Mouse (Mus musculus) lung, postnatal 4 days (tissue): Measurements from ENCODE around the gene Mrpl33.
"Not testable (repeated sequence)": the region's sequence is repeated elsewhere in the genome, so short reads cannot be mapped to it uniquely, and the experiment has no call there.

Experiments
- DNase-seq, 2 experiments: peaks; one replicate each; pipeline ENCODE4 v3.0.0; 2021

Mrpl33 gene

DNA sequence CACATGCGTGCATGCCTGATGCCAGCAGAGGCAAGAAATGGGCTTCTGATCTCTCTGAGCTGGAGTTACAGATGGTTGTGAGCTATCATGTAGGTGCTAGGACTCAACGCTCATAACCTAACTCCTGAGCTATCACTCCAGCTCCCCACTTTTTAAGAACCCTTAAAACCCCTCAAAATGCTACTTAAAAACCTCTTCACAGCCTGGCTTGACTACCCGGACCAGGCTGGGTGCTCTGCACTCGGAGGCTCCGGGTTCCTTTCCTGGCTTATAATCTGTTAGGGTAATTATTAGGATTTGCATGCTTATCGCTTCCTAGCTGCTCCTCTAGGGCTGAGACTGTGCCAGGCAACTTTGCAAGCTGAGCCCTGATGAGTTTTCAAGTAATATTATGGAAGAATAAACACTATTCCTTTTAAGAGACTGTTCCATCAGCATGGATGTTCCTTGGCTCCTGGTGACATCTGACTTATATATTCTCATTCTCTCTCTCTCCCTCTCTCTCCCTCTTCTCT lies 752 bp downstream of the Mrpl33 start:
- DNase-seq, result no peak

DNA sequence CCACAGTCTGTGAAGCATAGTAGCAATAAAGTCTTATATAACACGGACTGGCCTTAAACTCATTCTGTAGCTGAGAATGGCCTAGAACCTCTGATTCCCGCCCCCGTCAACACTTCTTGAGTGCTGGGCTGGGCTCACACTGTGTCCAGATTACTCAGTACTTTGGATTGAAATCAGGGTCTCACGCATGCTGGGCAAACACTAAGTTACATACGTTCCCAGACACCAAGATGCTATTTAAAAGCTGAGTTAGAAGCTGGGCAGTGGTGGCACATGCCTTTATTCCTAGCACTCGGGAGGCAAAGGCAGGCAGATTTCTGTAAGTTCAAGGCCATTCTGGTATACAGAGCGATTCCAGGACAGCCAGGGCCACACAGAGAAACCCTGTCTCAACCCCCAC lies 1.4 kb downstream of the Mrpl33 start:
- no peak for DNase-seq

DNA sequence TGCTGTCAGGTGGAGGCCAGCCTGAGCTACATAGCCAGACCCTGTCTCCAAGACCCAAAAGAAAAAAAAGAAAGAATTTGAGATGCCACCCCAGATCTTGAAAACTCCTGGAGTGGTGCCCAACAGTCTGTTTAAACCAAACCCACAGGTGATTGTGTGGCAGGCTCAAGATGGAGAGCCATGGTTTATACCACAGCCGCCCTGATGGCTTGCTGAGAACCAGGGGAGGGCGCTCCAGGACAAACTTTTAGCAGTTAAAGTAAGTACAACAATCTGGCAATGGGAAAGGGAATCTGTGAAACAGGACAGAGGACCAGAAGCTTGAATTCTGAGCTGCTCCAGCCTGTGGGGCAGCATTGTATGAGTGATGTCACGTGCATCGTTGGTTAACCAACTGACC lies 1.8 kb downstream of the Mrpl33 start:
- DNase-seq, result peak; percentile 42 to 55

GRCm38 (mm10) chr5:31599161-31599560 lies 2.4 kb downstream of the Mrpl33 start:
- DNase-seq, result no peak

DNA sequence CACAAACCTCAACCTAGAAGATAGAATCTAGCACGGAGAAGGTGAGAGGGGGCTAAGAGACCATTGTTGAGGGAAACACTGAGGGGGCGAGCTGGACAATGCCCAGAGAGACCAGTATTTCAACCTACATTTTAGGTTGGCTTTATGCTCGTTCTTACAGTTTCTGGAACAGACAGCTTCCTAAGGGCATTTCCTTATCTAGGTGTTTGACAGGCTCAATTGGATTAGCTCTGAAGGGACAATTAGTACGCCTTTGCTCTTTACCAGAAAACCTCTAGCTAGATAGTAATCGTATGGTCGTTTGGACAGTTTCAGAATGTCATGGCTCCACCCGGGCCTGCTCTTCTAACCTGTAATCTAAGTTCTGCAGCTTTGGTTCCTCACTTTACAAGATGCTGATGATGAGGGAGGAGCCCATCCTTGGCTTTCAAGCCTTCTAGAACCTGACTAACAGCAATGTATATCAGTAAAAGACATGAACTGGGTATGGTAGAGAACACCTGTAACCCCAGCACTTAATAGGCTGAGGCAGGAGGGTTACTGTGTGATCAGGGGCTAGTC lies 4.5 kb downstream of the Mrpl33 start:
- DNase-seq, result no peak

GRCm38 (mm10) chr5:31602377-31602776 lies 5.6 kb downstream of the Mrpl33 start:
- peak; percentile 84 to 91 for DNase-seq

- no peak for DNase-seq
Observed at GRCm38 (mm10) chr5:31603766-31604165, 7.0 kb downstream of the Mrpl33 start.

- DNase-seq, result no peak
Observed at GRCm38 (mm10) chr5:31606151-31606550, 9.4 kb downstream of the Mrpl33 start.

GRCm38 (mm10) chr5:31610376-31611086 lies 13.8 kb downstream of the Mrpl33 start:
- DNase-seq, result no peak

DNA sequence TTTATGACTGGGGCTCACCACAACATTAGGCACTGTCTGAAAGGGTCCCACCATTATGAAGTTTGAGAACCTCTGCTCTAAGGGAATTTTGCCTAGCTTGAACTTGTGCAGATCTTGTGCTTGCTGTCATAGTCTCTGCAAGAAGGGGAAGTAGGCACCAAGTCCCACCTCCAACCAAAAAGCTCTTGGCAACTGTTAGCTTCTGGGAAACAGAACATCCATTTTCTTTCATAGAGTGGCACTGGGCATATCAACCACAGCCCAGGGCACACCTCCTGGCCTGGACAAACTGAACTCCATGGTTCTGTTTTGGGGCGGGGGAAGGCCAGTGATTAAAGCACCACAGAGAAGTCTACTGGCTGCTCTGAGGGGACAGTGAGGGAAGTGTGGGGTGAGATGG lies 14.5 kb downstream of the Mrpl33 start:
- DNase-seq, result no peak

- DNase-seq, result peak; percentile 88 to 91
Observed at GRCm38 (mm10) chr5:31613852-31614286, 17.1 kb downstream of the Mrpl33 start.

DNA sequence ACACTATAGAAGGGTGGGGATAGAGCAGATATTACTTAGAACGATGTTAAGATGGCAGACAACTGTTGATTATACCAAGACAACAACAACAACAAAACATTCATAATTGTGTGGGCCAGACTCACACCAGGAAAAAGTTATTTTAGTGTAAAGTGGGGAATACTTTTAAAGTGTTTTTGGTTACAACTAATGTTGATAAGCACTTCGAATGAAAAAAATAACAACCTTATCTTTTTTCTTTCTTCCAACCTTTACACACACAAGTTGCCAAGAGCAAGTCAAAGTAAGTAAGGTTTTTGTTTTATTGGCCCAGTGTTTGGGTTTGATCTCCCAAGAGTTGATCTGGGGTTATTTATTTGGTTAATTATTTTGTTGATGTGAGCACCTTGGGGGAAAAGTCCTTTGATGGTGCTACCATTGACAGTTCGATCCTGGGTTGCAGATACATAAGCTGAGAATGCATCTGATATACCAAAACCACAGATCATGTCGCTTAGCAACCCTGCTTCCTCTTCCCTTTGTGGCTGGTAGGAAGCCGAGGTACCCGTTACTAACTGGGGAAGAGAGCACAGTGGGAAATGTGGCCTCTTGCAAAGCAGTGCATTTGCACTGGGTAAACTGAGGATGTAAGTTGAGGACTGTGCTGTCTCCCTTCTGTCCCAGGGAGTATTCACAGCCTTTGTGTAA lies 17.7 kb downstream of the Mrpl33 start:
- no peak for DNase-seq

GRCm38 (mm10) chr5:31620326-31620725 lies 23.6 kb downstream of the Mrpl33 start:
- no peak for DNase-seq

DNA sequence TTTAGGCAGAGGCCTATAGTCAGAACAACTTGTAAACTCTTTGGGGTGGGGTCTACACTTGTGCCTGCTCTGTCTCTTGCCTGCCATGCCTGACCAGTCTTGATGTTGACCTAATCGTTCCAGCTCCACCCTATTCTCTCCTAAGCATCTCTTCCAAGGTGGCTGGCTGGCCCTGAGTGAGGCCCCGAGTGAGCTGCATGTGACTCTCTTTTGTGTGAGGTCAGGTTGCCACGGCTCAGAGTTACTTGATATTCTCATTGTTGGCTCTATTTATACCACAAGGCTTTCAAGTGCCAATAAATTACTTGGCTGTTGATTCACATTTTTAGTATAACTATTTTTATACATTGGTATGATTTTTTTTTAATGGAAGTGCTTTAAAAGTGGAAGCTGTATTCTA lies 30.4 kb downstream of the Mrpl33 start:
- no peak for DNase-seq

DNA sequence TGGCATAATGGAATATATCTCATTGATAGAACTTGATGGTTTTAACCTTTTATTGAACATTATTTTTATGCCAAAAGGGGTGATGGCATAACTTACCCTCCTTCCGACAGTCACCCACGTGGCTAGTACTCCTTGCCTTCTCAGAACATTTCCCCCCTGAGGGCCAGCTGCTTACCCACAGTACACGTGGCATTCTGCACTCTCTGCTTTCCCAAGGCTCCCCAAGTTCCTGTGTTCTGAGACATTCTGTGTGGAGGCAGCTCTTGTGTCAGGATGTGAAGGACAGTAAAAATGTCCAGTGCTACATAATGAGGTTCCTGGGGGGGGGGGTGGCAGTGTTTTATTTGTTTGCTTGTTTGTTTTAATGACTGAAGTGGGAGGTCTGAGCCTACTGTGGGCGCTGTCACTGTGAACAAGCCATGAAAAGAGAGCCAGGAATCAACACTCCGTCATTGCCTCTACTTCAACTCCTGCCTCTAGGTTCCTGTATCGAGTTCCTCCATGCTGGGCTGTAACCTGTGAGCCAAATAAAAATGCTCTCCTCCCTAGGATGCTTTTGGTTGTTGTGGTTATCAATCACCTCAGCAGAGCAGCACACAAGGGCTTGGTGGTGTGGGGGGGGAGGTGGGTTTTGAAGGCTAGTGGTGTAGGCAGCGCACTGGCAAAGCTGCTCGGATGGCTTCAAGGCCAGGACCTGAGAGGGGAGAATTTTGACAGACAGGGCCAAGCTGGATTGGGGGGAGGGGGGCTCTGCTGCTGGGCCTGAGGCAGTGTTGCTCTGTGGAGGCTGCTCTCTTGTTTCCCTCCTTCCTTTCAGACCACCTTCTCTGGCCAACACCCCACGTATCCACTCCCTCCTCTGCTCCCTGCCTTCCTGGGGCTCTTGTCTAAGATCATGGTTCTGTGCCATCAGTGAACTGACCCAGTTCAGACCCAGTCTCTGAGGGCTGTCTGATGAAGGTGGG lies 31.1 kb downstream of the Mrpl33 start:
- DNase-seq, result no peak

GRCm38 (mm10) chr5:31628555-31628954 lies 31.8 kb downstream of the Mrpl33 start:
- DNase-seq, result no peak

GRCm38 (mm10) chr5:31630064-31630463 lies 33.3 kb downstream of the Mrpl33 start:
- DNase-seq, result peak; percentile 41 to 76

DNA sequence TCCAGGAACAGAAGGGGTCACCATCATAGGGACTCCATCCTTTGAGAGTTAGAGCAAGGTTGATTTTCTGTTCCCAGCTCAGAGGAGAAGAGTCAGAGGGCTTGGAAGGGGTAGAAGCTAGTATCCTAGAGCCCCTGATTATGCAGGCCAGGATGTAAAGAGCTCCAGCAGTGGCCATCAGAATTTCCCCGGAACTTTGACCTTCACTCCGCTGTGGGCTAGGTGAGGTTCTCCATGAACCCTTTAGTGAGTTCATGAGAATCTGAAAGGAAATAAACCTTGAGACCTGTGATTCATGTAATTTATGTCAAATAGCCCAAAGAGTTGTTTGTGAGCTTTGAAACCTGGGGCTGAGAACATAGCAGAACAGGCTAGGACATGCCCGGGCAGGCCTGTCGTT lies 34.4 kb downstream of the Mrpl33 start:
- DNase-seq, result not testable (repeated sequence)

DNA sequence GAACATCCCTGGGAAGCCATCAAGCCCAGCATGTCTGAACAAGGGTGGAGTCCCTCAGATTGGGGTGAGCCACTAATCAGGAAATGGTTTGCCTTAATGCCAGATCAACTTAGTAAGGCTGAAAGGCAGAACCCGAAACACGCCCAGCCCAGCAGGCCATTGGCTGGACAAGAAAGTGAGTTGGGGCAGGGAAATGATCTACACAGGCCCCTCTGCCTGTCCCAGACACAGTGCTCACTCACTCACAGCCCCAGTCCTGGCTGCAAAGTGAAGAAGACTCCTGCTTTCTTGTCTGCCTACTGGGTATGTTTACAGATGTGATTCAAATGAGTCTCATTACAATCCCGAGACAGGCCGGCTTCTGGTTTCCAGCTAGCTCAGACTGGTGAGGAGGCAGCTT lies 37.4 kb downstream of the Mrpl33 start:
- DNase-seq, result no peak

GRCm38 (mm10) chr5:31634679-31635078 lies 37.9 kb downstream of the Mrpl33 start:
- DNase-seq, result no peak

DNA sequence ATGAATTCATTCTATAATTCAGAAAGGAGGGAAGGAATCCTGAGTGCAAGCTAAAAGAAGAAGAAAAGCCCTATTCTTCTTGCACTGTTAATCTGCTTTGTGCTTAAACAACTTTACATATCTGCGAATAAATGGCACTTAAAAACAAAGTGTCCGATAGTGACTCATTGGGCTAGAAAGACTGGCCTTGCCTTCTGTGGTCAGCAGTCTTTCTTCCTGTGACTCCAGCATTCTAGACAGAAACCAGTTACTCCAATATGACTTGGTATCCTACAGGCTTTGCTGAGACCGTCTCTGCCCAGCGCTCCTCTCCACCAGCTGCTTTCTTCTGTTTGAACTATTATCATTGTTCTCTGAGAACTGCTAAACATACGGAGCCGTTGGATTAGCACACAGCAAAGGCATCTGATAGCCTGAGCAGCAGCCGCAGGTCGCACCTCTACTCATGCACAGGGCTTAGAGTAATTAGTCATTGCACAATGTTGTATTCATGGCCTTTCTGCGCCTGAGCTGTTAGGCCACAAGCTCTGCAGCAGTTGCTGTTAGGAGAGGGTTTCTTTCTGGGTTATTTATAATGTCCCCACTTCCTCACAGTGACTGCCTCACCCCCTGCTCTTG lies 40.0 kb downstream of the Mrpl33 start:
- DNase-seq, result no peak

DNA sequence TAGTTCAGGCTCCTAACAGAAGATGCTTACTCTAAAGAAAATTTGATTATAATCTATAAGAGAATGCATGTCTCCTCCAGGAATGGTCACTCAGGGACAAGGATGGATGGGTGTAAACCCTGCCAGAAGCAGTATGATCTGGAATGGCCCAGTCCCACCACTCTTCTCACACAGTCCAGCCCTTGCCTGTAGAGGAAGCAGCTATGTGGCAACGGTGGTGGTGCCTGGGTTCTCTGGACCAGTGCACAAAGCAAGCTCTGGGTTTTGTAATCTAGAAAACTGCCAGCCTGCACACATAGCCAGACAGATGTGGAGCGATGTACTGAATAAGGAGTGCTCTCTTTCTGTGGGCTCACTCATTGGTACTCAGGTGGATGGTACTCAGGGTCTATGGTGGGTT lies 43.8 kb downstream of the Mrpl33 start:
- DNase-seq, result no peak
